Mouse (Mus musculus) embryonic fibroblast, embryonic 13.5 days (primary cell): ENCODE results near the gene Klf2. TPM values are rescaled to one million over a fixed set of nuclear protein-coding genes. Genes with fewer than 3 reads are reported as not detected.
A peak's percentile ranks its signal among the peaks of the same experiment; 100 is the strongest.

Experiments
- H3K27ac ChIP-seq: 2 replicates; pipeline ENCODE4 v1.5.1; 2012; ENCODE audit warnings: low read length, control low read depth, inconsistent platforms; ENCODE audit not compliant: insufficient read depth
- H3K4me1 ChIP-seq: 2 replicates; pipeline ENCODE4 v1.6.1; 2011; ENCODE audit warnings: low read length; ENCODE audit not compliant: control insufficient read depth, insufficient read depth
- H3K4me3 ChIP-seq: 2 replicates; pipeline ENCODE4 v1.5.1; 2011; ENCODE audit warnings: mild to moderate bottlenecking, control low read depth, low read length; ENCODE audit not compliant: insufficient read depth
- CTCF ChIP-seq: IDR thresholded peaks from 2 replicates; pipeline ENCODE4 v1.5.1; 2011; ENCODE audit warnings: mild to moderate bottlenecking, control low read depth, low read length, moderate library complexity, borderline replicate concordance; ENCODE audit not compliant: insufficient read depth
- POLR2A ChIP-seq: IDR thresholded peaks from 2 replicates; pipeline ENCODE4 v1.6.1; 2011; ENCODE audit warnings: low read depth, mild to moderate bottlenecking, control low read depth, low read length, moderate library complexity
- polyA plus RNA-seq: library from polyadenylated mRNA; stranded (reverse); fragments of >200 nt; gene quantifications from 2 replicates; pipeline ENCODE4 v1.2.4, GENCODE M21; 2011; ENCODE audit warnings: low read depth; ENCODE audit not compliant: missing spikeins, insufficient read length

Klf2 gene
- polyA plus RNA-seq, 1 experiment: 19.7 TPM

- H3K4me1 ChIP-seq: no peaks in the 10 kb centered on the region
- no peak for TF ChIP-seq POLR2A
- no peak for TF ChIP-seq CTCF
- no peak within 1 kb of the TSS for H3K4me3 ChIP-seq
- H3K27ac ChIP-seq: no peak within 1 kb of the TSS
Measured at GRCm38 (mm10) chr8:72305210-72305905, 13.5 kb upstream of the Klf2 start, which contains the start of gene Gm10282. Gene Gm10282, minus strand, starts transcription at chr8:72305260.

GRCm38 (mm10) chr8:72306913-72307312, 11.9 kb upstream of the Klf2 start:
- H3K4me3 ChIP-seq: no peak overlapping the region
- no peak overlapping the region for H3K27ac ChIP-seq
- TF ChIP-seq CTCF (no peak), POLR2A (no peak)
- H3K4me1 ChIP-seq: no peaks in the 10 kb centered on the region

GRCm38 (mm10) chr8:72308276-72308675, 10.6 kb upstream of the Klf2 start:
- H3K27ac ChIP-seq: no peak overlapping the region
- TF ChIP-seq POLR2A (no peak), CTCF (no peak)

GRCm38 (mm10) chr8:72310849-72311506, 7.9 kb upstream of the Klf2 start:
- Histone ChIP-seq H3K4me1 (no peaks in the 10 kb centered on the region), H3K4me3 (no peak overlapping the region), H3K27ac (no peak overlapping the region)
- TF ChIP-seq CTCF: no peak
- no peak for TF ChIP-seq POLR2A

More at GRCm38 (mm10) chr8:72308276-72308675, 10.6 kb upstream of the Klf2 start:
- Histone ChIP-seq H3K4me3 (no peak overlapping the region), H3K4me1 (no peaks in the 10 kb centered on the region)

- TF ChIP-seq CTCF: no peak
- TF ChIP-seq POLR2A: no peak
- Histone ChIP-seq H3K4me3 (no peak overlapping the region), H3K27ac (no peak overlapping the region), H3K4me1 (no peaks in the 10 kb centered on the region)
Measured at GRCm38 (mm10) chr8:72312926-72313518, 5.8 kb upstream of the Klf2 start.

- peaks cover 2% of the 10 kb centered on the region; the same call in 1 of the 2 replicates for H3K4me1 ChIP-seq
- H3K4me3 ChIP-seq: no peak overlapping the region
- TF ChIP-seq CTCF: no peak
- TF ChIP-seq POLR2A: no peak
- no peak overlapping the region for H3K27ac ChIP-seq
Measured at GRCm38 (mm10) chr8:72316053-72316695, 2.7 kb upstream of the Klf2 start.

- Histone ChIP-seq H3K4me1 (peaks cover 2% of the 10 kb centered on the region; the same call in 1 of the 2 replicates), H3K4me3 (no peak overlapping the region)
- no peak for TF ChIP-seq POLR2A
- no peak for TF ChIP-seq CTCF
Measured at GRCm38 (mm10) chr8:72317741-72318301, 1.0 kb upstream of the Klf2 start.

GRCm38 (mm10) chr8:72319397-72319796, 564 bp downstream of the Klf2 start:
- TF ChIP-seq POLR2A (no peak), CTCF (no peak)
- peaks cover 2% of the 10 kb centered on the region; the same call in 1 of the 2 replicates for H3K4me1 ChIP-seq
- H3K27ac ChIP-seq: no peak overlapping the region
- peak overlapping the region; percentile 85 for H3K4me3 ChIP-seq

More at GRCm38 (mm10) chr8:72317741-72318301, 1.0 kb upstream of the Klf2 start:
- H3K27ac ChIP-seq: no peak overlapping the region

- H3K27ac ChIP-seq: no peak overlapping the region
- peak overlapping the region; percentile 85 for H3K4me3 ChIP-seq
- no peak for TF ChIP-seq CTCF
- TF ChIP-seq POLR2A: no peak
Measured at GRCm38 (mm10) chr8:72319921-72320802, 1.3 kb downstream of the Klf2 start.

More at GRCm38 (mm10) chr8:72319921-72320802, 1.3 kb downstream of the Klf2 start:
- peaks cover 2% of the 10 kb centered on the region; the same call in 1 of the 2 replicates for H3K4me1 ChIP-seq
